Mouse (Mus musculus) layer of hippocampus, adult 9-10 months (tissue): Measurements from ENCODE around the gene Exoc3l2.

Experiments used
- DNase-seq: peaks from one replicate; pipeline ENCODE4 v3.0.0; 2022; ENCODE audit warnings: low spot score

Gene Exoc3l2

DNA sequence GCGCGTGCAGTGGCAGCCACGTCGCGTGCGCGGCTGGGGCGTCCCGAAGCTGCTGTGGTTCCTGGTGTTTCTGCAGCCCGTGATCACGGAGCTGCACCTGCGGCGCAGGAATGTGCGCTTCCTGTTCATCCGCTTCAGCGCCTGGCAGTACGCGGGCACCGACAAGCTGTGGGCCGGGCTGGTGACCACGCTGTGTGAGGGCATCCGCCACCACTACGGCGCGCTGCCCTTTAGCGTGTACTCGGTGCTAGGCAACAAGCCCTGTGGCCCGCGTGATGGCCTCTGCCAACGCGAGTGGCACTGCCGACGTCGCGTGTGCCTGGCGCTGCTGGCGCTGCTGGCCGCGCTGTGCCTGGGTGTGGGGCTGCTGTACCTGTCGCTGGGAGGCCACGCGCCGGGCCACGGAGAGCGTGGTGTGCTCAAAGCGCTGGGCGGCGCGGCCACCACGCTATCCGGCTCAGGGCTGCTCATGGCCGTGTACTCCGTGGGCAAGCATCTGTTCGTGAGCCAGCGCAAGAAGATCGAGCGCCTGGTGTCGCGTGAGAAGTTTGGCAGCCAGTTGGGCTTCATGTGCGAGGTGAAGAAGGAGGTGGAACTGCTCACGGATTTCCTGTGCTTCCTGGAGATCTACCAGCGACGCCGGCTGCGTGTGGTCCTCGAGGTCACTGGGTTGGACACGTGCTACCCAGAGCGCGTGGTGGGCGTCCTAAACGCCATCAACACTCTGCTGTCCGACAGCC, 60.1 kb downstream of the Exoc3l2 start:
- DNase-seq = no peak

DNA sequence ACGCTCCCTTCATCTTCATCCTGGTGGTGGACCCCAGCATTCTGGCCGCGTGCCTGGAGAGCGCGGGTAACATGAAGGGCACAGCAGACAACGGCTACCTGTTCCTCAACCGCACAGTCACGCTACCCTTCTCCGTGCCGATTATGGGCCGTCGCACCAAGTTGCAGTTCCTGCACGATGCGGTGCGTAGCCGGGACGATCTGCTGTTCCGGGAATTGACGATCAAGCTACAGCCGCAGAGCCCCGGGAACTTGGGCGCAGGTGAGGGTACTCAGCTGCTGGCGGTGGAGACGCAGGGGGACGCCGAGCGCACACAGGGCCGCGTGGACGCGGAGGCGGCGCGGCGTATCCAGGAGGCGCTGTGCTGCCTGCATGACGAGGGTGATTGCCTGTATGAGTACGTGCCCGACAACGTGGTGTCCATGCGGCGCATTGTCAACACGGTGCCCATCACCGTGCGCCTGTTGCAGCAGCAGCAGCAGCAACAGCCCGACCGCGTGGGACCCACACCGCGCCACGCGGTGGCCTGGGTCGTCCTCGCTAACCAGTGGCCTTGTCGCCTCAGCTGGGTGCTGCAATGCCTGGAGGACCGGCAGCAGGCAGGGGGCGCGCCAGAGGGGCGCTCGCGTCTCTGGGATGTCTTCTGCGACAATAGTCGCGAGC, 60.8 kb downstream of the Exoc3l2 start:
- DNase-seq = no peak

DNA sequence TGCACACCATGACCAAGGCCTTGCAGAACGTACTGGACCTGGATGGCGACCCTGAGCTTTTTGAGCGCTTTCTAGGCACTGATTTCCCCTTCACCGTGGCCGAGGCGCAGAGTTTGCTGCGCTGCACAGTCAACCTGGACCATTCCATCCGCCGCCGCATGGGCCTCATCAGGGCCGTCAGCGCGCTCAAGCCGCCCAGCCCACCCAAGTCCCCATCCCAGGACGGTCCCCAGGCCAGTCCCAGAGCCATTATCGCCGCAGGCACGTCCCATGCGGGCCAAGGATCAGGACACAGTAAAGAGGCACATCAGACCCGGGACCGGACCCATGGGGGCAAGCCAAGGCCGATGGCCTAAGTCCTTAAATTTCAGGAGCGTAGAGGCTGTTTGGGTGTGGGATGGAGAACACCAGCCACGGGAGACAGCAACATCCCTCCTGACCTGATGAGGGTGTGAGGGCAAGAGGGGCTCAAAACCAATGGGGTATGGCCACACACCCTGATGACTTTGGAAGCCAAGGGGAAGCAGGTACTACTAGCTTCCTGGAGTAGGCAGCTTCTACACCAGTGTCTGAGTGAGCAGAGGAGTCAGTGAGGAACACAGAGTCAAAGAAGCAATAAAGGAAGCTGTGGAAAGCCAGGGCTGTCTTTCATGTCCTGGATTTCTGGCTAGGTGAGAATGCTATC, 61.4 kb downstream of the Exoc3l2 start:
- no peak for DNase-seq

DNA sequence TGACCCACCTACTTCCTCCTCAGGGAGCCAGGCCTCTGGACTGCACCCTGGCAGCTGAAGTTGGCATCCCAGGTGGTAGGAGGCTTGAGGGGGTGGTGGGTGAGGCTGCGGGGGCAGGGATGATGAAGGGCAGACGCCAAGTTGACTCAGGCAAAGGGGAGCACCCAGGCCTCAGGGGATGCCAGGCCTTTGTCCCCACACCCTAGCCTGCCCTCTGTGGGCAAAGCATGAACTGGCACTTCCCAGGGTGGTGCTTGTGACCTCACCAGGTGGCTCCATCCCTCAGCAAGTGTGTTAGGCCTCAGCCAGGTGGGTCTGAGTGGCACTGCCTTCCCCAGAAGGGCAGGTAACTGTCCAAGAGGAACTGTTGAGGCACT, 62.0 kb downstream of the Exoc3l2 start:
- no peak for DNase-seq

DNA sequence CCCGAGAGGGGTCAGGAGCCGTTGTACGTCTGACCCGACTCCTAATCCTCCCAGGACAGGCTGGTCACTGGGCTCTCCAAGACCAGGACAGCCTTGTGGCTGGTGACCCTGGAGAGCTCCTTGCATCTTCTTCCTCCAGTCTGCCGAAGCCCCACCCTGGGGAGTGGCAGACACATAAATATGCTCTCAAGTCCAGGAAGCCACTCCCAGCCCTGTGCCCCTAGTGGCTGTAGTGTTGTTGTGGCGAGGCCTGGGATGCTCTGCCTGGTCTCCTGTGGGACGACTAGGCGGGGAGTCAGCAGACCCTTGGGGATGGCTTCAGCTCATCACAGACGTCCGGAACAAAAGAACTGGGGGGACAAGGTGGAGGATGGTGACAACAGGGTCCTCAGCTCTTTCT, 67.9 kb downstream of the Exoc3l2 start:
- DNase-seq = no peak

DNA sequence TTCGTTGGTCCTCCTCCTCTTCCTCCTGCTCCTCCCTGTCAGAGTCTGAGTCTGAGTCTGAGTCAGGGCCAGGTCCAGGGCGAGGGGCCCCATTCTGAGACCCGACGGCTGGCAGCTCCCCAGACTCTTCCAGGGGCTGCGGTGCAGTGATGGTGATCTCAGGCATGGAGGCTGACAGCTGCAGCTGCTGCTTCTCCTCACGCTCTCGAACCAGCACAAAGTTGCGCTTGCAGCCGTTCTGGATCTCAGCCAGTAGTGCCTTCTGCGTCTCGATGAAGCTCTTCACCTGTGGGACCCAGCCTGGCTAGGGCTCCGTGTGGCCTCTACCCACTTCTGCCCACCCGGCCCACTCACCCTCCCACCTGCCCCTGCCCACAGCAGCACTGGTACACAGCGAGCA, 69.1 kb downstream of the Exoc3l2 start:
- no peak for DNase-seq

DNA sequence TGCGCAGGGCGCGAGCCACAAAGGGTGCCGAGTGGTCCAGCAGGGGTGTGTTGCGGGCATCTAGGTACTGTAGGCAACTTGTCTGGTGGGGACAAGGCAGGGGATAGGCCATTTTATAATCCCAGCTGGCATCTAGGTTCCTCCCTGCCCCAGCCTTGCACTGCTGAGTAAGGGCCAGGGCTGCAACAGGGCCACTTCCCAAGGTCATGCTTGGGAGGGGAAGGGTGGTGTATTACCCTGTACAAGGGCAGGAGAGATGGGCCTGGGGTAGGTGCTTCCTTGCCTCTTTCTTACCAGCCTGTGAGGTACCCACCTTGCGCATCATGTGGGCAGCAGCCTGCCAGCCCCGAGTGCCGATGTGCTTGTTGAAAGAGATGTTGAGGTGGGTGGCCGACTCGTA, 71.5 kb downstream of the Exoc3l2 start:
- no peak for DNase-seq

DNA sequence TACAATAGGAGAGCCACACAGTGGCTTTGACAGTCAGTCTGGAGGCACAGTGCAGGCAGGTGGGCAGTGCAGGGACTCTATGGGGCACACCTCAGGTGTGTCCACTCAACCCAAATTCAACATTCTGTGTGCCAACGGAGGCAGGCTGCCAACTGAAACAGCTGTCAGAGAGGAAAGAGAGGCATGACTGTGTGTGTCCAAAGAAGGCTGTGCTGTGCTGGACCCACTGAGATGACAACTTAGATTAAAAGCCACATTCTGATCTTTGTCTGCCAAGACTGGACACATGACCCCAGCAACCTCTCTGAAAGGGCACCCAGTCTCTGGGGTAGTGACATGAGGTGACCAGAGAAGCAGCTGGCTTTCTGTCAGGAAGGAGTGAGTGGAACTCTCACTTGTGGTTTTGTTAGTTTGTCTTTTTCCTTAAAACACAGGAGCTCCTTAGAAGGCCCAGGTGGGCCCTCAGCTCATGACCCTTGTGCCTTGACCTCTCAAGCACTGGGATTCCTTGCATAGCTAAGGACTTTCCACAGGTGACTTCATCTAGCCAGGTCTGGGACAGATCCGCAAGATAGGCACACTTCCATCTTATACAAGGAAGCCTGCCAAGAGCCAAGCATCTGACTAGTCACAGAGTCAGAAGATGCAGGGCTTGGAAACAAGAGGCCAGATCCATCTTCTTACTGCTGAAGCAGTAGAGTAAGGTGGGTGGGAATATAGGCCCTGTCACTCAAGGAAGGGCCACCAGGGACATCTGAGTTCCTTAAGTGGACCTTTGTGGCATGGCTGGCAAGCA, 77.8 kb downstream of the Exoc3l2 start:
- no peak for DNase-seq

DNA sequence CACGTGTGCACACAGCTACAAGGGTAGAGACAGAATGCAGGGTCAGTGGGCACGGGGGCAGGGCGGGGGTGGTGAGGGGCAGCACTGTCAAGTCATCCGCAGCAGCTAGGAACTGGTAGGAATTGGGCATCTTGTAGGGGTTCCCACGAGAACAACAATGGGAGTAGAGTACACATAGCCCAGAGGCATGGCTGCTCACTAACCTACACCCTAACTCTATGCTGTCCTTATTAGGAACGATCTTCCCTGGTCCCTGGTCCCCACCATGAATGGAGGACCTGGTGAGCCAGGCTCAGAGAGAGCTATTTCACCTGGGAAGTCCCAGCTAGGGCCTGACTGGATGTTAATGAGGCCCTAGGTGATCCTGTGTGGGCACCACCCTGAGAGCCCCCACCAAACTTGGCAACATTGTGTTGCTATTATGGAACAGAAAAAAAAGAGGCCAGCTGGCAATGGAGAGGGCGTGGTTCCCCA, 78.6 kb downstream of the Exoc3l2 start:
- no peak for DNase-seq

DNA sequence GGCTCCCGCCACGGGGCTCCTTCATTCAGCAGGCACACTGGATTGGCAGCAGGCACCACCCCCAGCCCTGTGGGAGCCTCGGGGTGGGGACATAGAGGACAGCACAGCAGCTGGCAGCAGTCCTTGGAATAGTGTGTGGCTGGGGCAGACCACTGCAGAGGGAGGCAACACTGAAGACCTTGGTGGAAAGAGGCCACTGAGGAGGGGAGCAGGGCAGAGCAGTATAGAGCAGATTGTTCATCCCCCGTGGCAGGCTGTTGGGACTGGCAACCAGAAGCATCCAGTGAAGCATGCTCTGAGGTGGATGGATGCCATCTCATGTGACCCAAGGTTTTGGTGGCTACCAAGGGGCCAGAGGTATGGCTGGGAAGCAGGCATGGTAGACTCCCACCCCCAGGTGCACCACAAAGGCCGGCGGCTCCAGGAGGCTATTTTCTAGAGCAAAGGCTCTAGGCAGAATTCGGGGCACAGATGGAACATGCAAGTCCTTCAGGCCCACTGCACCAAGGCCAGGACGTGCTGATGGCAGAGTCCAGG, 79.1 kb downstream of the Exoc3l2 start:
- no peak for DNase-seq

DNA sequence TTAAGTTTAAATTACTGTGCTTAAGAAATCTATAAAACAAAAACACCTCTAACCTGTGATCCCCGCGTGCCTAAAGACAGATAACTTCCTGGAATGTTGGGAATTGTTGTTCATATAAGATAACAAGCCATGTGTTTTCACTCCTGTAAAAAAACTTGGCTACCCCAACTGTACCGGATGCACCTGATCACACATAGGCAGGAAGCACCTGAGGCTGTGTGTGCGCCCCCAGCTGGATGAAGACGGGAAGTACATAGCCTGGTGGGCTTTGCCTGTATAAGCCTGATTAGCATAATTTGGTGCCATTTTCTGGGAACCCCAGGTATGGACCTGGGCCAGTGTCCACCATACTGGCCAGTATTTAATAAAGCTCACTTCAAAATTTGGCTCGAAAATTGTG, 80.5 kb downstream of the Exoc3l2 start:
- no peak for DNase-seq

DNA sequence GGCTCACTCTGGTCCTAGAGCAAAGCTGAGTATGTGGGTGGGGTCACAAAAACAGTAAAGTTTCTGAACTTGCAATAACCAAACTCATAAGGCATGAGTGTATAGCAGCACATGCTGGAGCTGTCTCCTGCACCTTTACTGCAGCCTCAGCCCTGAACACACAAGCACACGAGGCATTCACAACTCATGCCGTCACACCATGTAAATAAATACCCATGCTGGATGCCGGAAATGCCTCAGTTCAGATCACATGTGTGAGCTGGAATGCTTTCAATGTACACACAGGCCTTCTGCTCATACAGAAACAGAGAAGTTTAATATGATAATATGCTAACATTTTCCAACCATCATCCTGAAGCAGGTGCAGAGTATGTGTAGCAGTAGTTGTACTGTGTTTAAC, 82.9 kb downstream of the Exoc3l2 start:
- DNase-seq = no peak
